Mouse (Mus musculus) gastrocnemius, postnatal 10 days (tissue): ENCODE results near the gene Chd4. TPM values are rescaled to one million over a fixed set of nuclear protein-coding genes. Genes with fewer than 3 reads are reported as not detected.
"Not testable (repeated sequence)": the region's sequence is repeated elsewhere in the genome, so short reads cannot be mapped to it uniquely, and the experiment has no call there.

Source experiments
- DNase-seq: peaks from one replicate; pipeline ENCODE4 v3.0.0; 2021; ENCODE audit warnings: mixed read lengths
- long read RNA-seq, 2 experiments: library from polyadenylated mRNA; stranded (forward); transcript quantifications; one replicate each; pipeline ENCODE4 v2.0.0; 2021
- total RNA-seq, 2 experiments: library from RNA; stranded (reverse); gene quantifications; 2 replicates each; pipeline ENCODE4 v1.2.3; 2021

The Chd4 gene
- 100 to 1,000 TPM; 108 to 125 TPM for total RNA-seq
- long read RNA-seq, experiment 1, full-length matches to known transcripts, result 5 of 14 reads
- long read RNA-seq, experiment 1, partial matches to known transcripts, result 8 of 14 reads
- long read RNA-seq, experiment 1, other reads (novel, unspliced or antisense), result 1 of 14 reads
- long read RNA-seq, experiment 2, full-length matches to known transcripts, result 4 of 17 reads
- long read RNA-seq, experiment 2, partial matches to known transcripts, result 8 of 17 reads
- long read RNA-seq, experiment 2, other reads (novel, unspliced or antisense), result 5 of 17 reads

DNA sequence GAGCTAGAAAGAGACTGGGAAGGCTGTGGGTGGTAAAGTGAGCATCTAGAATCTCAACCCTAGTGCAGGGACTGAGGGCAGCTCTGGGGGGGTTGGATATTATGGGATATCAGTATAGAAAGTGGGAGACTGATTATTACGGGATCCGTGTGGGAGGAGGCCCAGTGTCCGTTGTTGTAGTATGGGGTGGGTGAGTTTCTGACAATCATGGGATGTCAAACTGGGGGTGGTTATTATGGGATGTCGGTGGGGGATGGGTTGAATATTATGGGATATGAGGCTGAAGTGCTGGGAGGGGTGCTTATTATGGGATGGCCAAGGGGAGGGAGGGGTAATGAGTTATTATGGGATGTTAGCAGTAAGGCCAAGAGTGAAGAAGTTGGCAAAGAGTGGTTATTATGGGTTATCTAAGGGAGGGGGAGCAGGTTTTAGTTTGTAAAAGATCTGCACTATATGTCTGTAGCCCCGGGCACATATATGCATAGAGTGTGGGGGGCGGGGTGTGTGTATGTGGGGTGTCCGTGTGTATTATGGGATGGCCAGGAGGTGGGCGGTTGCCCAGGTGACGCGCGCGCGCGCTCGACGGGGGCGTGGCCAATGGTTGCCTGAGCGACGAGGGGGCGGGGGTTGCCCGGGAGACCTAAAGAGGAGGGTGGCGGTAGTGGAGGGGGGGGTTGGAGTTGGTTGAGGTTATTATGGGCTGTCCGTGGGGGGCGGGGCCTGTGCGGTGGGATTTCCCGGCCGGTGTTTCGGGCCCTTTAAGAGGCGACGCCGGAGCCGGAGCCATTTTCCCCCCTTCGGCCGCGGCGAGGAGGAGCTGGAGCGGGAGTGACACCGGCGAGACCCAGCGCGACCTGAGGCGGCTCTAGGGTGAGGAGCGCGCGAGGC, at the start of gene Chd4:
Gene Chd4, plus strand, starts transcription at position 591 of the 888 bp plus-strand sequence.
- DNase-seq, result peak; percentile 93

DNA sequence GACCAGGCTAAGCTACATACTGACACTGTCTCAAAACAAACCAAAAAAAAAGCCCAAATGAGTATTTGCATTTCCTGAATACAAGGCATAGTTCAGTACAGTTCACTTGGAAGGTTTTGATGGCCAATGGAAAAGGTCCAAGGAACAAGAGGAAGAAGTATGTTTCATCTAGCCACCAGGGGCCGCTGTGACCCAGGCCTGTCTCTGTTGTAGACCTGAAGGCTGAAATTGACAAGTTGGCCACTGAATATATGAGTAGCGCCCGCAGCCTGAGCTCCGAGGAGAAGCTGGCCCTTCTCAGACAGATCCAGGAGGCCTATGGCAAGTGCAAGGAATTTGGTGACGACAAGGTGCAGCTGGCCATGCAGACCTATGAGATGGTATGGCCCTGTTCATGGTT, 49.1 kb upstream of the Chd4 start:
- DNase-seq, result peak; percentile 88

DNA sequence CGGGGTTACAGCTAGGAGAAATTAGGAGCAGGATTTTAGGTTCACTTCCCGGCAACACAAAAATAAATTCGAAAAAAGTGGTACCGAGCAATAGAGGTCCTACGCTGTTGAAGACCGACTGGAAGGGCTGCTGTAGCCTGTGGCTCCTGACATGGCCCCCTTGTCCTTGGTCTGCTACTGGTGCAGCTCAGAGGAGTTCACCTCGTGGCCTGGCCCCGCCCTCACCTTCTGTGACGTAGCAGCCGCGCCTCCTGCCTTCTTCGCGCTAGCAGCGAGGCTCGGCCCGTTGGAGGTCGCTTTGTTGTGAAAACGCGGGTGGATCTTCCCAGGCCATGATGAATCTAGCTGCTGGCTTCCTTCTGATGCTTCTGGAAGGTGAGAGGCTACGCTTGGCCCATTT, 46.1 kb upstream of the Chd4 start, which contains the start of gene Acrbp:
Gene Acrbp, plus strand, starts transcription at position 12 of the 400 bp plus-strand sequence.
- DNase-seq, result no peak

- DNase-seq, result no peak
These were observed 44.5 kb upstream of the Chd4 start for GRCm38 (mm10) chr6:125051237-125051636.

DNA sequence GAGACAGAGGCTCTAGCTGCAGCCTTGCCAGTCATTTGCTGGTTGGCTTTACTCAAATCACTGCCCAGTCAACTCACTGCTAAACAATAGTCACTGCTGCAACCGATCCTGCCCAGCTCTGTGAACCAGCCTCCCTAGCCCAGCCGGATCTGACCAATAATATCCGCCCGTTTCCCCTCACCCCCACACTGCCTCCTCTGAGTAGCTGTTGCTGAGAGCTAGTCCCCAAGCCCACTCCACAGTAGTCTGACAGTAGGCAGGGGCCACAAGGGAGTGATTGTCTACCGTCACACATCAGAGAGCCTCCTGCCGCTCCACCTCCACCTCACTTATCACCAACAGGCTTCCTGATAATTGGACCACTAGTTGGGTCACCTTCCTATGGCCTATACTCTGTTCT, 34.3 kb upstream of the Chd4 start:
- no peak for DNase-seq

DNA sequence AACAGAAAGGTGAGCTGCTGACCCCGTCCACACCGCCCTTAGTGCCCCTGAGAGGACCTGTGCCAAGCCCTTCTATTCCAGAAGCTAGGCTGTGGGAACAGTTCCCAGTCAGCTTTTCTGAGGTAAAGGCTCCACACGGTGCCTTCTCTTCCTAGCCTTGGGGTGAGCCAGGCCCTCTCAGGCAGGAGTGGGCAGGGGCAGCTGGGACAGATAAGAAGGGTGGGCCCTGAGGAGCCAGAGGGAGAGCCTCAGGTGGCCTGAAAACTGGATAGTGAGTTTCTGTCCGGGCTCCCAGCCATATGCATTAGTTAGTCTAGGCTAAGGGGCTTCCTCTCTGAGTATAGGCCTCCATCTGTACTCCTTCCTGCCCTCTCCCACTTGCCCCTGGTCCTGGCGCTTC, 33.3 kb upstream of the Chd4 start:
- DNase-seq, result no peak

- DNase-seq, result no peak
These were observed 31.9 kb upstream of the Chd4 start for GRCm38 (mm10) chr6:125063906-125064305.

- DNase-seq, result not testable (repeated sequence)
These were observed 30.6 kb upstream of the Chd4 start for GRCm38 (mm10) chr6:125065223-125065622.

DNA sequence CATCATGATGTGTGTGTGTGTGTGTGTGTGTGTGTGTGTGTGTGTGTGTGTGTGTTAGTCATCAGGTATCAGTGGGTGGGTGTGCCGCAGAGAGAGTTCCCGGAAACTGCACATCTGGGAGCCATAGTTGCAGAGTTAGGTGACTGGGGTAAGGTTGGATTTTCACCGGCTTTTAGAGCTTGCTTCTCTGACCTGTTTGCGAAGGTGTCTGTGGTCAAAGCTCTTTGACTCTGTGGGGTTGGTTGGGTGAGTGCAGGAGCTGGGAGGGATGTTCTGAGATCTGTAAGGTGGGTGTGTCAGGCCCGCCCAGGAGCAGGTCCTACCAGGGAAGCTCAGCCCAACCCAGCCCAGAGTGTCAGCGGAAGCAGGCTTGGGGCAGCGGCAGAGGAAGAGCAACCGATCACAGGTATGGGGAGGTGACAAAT, 28.2 kb upstream of the Chd4 start, which contains the start of gene Lpar5:
Gene Lpar5, plus strand, starts transcription at position 350 of the 425 bp plus-strand sequence.
- no peak for DNase-seq

DNA sequence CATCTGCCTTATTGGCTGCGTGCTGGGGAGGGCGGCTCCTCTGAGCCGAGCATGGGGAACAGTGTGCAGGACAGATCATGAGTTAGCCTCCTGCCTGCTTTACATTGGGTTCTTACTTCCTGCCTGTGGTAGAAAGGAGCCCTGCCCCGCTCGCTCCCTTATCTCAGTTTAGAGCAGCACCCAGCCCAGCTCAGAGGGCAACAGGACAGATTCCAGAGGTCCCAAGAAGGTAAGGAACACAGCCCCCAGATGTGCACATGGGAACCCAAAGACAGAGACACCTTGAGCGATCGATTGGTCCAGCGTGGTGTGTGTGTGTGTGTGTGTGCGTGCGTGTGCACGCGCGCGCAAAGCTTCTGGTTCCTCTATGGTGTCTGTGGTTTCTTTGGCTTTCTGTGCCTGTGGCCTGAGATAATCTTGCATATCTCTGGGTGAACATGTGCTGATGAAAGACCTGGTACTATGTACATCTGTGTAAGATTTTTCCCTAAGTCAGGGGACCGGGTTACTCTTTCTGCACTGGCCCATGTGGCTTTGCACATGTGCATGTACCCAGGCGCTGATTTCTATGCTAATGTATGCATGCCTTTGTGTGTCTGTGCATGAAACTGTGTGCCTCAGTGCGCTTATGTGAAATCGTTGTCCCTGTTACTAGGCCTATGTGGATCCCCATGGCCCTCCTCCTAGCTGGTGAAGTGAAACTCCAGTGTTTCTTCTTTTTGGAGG, 24.4 kb upstream of the Chd4 start:
- DNase-seq, result no peak

DNA sequence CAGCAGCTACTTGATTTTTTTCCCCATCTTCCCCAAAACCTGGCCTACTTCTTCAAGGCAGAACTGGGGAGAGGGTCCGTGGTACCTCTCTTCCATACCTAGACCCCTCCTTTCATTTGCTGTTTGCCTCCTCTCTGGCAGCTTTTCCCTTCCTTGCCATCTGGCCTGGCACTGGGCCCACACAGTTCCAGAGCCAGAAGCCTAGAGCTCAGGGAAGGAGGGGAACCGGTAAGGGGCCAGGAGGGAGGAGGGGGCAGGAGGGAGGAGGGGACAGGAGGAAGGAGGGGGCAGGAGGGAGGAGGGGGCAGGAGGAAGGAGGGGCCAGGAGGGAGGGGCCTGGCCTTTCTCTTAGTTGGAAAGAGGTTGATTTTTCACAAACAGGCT, 23.9 kb upstream of the Chd4 start:
- DNase-seq, result no peak

- DNase-seq, result no peak
These were observed 22.0 kb upstream of the Chd4 start for GRCm38 (mm10) chr6:125073825-125074224.

- peak; percentile 18 for DNase-seq
These were observed 14.4 kb upstream of the Chd4 start for GRCm38 (mm10) chr6:125081394-125081793.

DNA sequence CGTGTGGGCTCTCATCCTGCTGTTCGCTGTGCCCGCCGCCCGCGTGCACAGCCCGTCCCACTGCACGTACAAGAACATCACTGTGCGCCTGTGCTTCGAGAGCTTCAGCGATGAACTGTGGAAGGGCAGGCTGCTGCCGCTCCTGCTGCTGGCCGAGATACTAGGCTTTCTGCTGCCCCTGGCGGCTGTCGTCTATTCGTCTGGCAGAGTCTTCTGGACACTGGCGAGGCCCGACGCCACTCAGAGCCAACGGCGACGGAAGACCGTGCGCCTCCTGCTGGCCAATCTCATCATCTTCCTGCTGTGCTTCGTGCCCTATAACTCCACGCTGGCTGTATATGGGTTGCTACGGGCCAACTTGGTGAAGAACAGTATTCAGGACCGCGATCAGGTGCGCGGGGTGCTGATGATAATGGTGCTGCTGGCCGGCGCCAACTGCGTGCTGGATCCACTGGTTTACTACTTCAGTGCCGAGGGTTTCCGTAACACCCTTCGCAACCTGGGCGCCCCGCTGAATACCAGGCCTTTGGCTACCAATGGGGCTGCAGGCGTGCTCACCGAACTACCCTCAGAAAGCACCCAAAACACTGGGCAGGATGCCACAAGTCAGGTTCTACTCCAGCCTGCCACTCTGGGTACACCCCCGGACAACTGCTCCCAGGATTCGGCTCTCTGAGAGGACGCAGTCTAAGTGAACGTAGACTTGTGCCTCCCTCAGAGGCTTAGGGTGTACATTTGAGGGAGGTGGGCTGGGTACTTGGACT, 13.8 kb upstream of the Chd4 start:
- DNase-seq, result peak; percentile 94

- no peak for DNase-seq
These were observed 12.9 kb upstream of the Chd4 start for GRCm38 (mm10) chr6:125082801-125083386.

DNA sequence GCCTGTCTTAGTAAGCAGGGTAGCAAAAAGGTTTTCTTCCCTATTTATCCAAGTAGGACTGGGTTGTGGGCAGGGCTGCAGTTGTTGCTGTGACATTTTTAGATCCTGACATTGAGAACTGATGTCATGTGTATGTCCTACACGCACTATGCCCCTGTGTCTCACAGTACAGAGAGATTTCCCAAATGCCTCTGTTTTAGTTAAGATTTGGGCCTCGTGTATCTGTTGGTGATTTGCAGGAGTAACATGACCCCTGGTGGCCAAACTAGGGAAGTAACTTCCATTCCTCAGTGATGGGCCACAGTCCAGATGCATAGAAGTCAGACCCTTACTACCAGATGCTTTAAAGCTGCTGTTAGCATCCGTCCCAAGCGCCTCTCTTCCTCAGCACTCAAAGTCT, 11.4 kb upstream of the Chd4 start:
- DNase-seq, result peak; percentile 41

DNA sequence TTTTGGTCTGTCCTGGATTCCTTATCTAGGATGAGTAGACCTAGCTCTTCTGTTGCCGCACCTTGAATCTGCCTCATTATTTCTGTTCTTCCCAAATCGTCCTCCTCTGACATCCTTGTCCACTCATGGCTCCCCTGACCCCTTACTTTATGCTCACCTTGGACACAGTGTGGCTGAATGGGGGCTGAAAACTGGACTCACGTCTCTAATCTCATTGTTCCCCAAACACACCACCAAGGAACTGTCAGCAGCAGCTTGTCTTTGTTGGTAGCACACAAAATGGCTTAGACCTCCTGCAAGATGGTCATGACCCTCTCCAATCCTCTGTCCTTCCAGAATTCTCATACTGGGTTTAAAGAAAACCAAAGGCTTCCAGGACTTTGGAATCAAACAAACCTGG, 7.8 kb upstream of the Chd4 start:
- no peak for DNase-seq

- DNase-seq, result peak; percentile 72
These were observed 7.0 kb upstream of the Chd4 start for GRCm38 (mm10) chr6:125088561-125089321.

- DNase-seq, result peak; percentile 63
These were observed 6.1 kb upstream of the Chd4 start for GRCm38 (mm10) chr6:125089521-125090321.
